Mouse (Mus musculus) stomach, embryonic 14.5 days (tissue): Measurements from ENCODE around the gene Tpcn2. TPM values are rescaled to one million over a fixed set of nuclear protein-coding genes. Genes with fewer than 3 reads are reported as not detected.

ENCODE experiments used
- ATAC-seq: fragments of 200-750 bp; cut with Nextera tagmentation; 2 replicates; pipeline ENCODE4 v1.8.0; 2017; ENCODE audit warnings: low read depth, moderate TSS enrichment; ENCODE audit not compliant: insufficient number of reproducible peaks, insufficient read depth, low FRiP score
- H3K27ac ChIP-seq: fragments of 300-500 bp; sonication (generic); 2 replicates; pipeline ENCODE4 v1.5.1; 2014; ENCODE audit warnings: mild to moderate bottlenecking, low read length, moderate library complexity, mixed read lengths
- H3K27me3 ChIP-seq: fragments of 300-500 bp; sonication (generic); 2 replicates; pipeline ENCODE4 v1.6.1; 2014; ENCODE audit warnings: low read length, control low read depth, mixed read lengths; ENCODE audit not compliant: control insufficient read depth, insufficient read depth
- H3K36me3 ChIP-seq: fragments of 300-500 bp; sonication (generic); 2 replicates; pipeline ENCODE4 v1.6.1; 2014; ENCODE audit warnings: mild to moderate bottlenecking, control low read depth, low read length, moderate library complexity, mixed read lengths; ENCODE audit not compliant: control insufficient read depth, insufficient read depth
- H3K4me1 ChIP-seq: fragments of 300-500 bp; sonication (generic); 2 replicates; pipeline ENCODE4 v1.6.1; 2014; ENCODE audit warnings: low read length, control low read depth, mixed read lengths; ENCODE audit not compliant: control insufficient read depth, insufficient read depth
- H3K4me2 ChIP-seq: fragments of 300-500 bp; sonication (generic); replicated peaks from 2 replicates; pipeline ENCODE4 v1.6.1; 2014; ENCODE audit warnings: low read depth, low read length, control low read depth
- H3K4me3 ChIP-seq: fragments of 300-500 bp; sonication (generic); 2 replicates; pipeline ENCODE4 v1.5.1; 2014; ENCODE audit warnings: low read depth, low read length, control low read depth
- H3K9ac ChIP-seq: fragments of 300-500 bp; sonication (generic); replicated peaks from 2 replicates; pipeline ENCODE4 v1.6.1; 2014; ENCODE audit warnings: low read depth, mild to moderate bottlenecking, control low read depth, low read length, moderate library complexity, mixed read lengths
- H3K9me3 ChIP-seq: fragments of 300-500 bp; sonication (generic); 2 replicates; pipeline ENCODE4 v1.6.1; 2016; ENCODE audit warnings: low read depth, low read length, control low read depth; ENCODE audit not compliant: control insufficient read depth
- WGBS: fragments of 180-500 bp; shearing (Covaris S2); extraction: QIAGEN DNeasy Blood & Tissue Kit; methylation state at CpG from one replicate; pipeline ENCODE4 v1.1.7; 2014; 5-methylcytosine and 5-hydroxymethylcytosine counted together
- polyA plus RNA-seq: library from polyadenylated mRNA; unstranded; fragments of >200 nt; fragmentation: Nextera tagmentation; extraction: Ambion mirVana; gene quantifications from 2 replicates; pipeline ENCODE4 v1.2.1, GENCODE M21; 2014

Gene Tpcn2
- polyA plus RNA-seq, 1 experiment from 2014 or later = 5.3 TPM

- H3K9me3 ChIP-seq = no peaks in the 10 kb centered on the region
- no peak for ATAC-seq
Measured at GRCm38 (mm10) chr7:145292726-145293125, 8.9 kb upstream of the Tpcn2 start.

DNA sequence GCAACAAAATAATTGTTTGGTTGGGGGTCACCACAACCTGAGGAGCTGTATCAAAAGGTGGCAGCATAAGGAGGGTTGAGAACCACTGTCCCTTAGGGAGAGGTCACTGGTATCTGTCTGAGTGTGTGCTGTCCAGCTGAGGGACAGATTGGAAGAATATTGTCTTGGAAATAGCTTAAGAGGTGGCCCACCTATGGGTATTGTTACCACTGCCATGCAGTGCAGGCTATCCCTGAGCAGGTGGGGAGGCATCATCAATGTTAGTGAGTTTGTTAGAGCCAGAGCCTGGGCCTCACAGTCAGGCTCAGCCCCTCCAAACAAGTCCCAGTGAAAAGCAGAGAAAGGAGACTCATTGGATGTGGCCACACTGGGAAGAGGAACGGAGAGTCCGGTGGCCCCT is 8.0 kb upstream of the Tpcn2 start:
- 90% methylated on average over 2 of the region's 2 CpGs for WGBS
- no peak for ATAC-seq
- no peaks in the 10 kb centered on the region for H3K4me1 ChIP-seq

More at GRCm38 (mm10) chr7:145292726-145293125, 8.9 kb upstream of the Tpcn2 start:
- Histone ChIP-seq H3K27ac (no peak overlapping the region), H3K4me3 (no peak overlapping the region), H3K9ac (no peak overlapping the region), H3K4me1 (no peaks in the 10 kb centered on the region), H3K36me3 (no peaks in the 10 kb centered on the region), H3K4me2 (no peak overlapping the region), H3K27me3 (no peaks in the 10 kb centered on the region)
- 55% methylated on average over 2 of the region's 2 CpGs for WGBS

GRCm38 (mm10) chr7:145289302-145289701 is 5.5 kb upstream of the Tpcn2 start:
- ATAC-seq = peak; percentile 39; the same call in 1 of the 2 replicates
- H3K9me3 ChIP-seq = no peaks in the 10 kb centered on the region
- no peak overlapping the region for H3K4me3 ChIP-seq
- H3K4me2 ChIP-seq = no peak overlapping the region
- no peaks in the 10 kb centered on the region for H3K4me1 ChIP-seq
- no peaks in the 10 kb centered on the region for H3K27me3 ChIP-seq
- no peak overlapping the region for H3K9ac ChIP-seq
- H3K36me3 ChIP-seq = no peaks in the 10 kb centered on the region
- H3K27ac ChIP-seq = no peak overlapping the region
- WGBS = 21% methylated on average over 5 of the region's 5 CpGs

More for the DNA sequence above, 8.0 kb upstream of the Tpcn2 start:
- H3K9me3 ChIP-seq = no peaks in the 10 kb centered on the region
- H3K4me3 ChIP-seq = no peak overlapping the region
- H3K36me3 ChIP-seq = no peaks in the 10 kb centered on the region
- H3K4me2 ChIP-seq = no peak overlapping the region
- H3K9ac ChIP-seq = no peak overlapping the region
- no peak overlapping the region for H3K27ac ChIP-seq
- no peaks in the 10 kb centered on the region for H3K27me3 ChIP-seq

DNA sequence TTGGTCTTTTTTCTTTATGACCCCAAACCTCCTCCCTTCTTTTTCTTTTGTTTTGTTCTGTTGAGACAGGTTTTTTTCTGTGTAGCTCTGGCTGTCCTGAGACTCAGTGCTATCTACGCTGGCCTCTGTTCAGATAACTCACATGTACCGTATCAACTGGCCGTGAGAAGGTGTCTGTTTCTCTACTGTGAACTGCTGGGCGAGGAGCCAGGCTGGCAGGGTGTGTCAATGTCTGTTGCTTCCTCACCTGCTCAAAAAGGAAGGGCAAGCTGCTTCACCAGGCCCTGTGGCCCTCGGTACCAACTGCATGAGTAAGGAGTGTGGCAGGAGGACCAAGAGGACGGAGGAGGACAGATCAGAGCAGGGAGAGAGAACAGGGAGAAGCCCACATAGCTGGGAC is 3.6 kb upstream of the Tpcn2 start:
- Histone ChIP-seq H3K27ac (no peak overlapping the region), H3K36me3 (no peaks in the 10 kb centered on the region), H3K4me3 (no peak overlapping the region), H3K9ac (no peak overlapping the region), H3K27me3 (no peaks in the 10 kb centered on the region), H3K9me3 (no peaks in the 10 kb centered on the region), H3K4me2 (no peak overlapping the region), H3K4me1 (0 out of 2 replicates have a peak, but pooled peaks cover 4% of the 10 kb centered on the region)
- no peak for ATAC-seq
- WGBS = 70% methylated on average over 6 of the region's 6 CpGs

DNA sequence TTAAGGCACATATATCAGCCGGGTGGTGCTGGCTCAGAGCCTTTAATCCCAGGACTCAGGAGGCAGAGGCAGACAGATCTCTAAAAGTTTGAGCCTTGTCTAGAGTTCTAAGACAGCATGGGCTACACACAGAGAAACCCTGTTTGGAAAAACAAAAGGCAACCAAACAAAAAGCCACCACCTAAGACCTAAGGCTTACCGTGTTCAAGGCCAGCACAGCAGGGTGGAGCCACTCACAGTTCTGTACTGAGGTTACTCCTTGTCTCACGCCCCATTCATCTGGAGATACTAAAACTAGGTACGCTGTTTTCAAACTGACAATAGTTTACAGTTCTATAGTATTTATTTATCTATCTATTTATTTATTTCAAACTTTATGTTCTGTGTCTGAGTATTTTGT is 1.7 kb upstream of the Tpcn2 start:
- H3K9me3 ChIP-seq = no peaks in the 10 kb centered on the region
- H3K27ac ChIP-seq = no peak overlapping the region
- 88% methylated on average over 4 of the region's 4 CpGs for WGBS
- H3K4me3 ChIP-seq = no peak overlapping the region
- H3K36me3 ChIP-seq = no peaks in the 10 kb centered on the region
- H3K27me3 ChIP-seq = no peaks in the 10 kb centered on the region
- no peak overlapping the region for H3K4me2 ChIP-seq
- no peak for ATAC-seq
- H3K9ac ChIP-seq = no peak overlapping the region
- 0 out of 2 replicates have a peak, but pooled peaks cover 6% of the 10 kb centered on the region for H3K4me1 ChIP-seq

DNA sequence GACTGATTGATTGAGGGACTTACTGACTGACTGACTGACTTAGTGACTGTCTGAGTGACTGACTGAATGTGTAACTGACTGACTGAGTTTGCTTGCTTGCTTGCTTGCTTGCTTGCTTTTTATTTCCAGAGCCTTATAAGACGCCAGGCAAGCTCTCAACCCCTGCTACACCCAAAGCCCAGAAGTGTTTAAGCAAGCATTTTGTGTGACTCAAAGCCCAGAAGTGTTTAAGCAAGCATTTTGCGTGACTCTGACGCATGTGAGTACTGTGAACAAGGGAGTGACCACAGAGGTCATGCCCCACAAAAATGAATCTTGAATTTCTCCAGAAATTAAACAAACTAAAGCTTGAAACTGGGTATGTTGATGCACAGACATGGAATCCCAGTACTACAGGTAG is 482 bp upstream of the Tpcn2 start:
- no peaks in the 10 kb centered on the region for H3K9me3 ChIP-seq
- H3K9ac ChIP-seq = no peak overlapping the region
- no peak overlapping the region for H3K27ac ChIP-seq
- H3K4me2 ChIP-seq = peak overlapping the region; percentile 82
- ATAC-seq = no peak
- WGBS = 32% methylated on average over 3 of the region's 3 CpGs
- H3K36me3 ChIP-seq = peaks cover 8% of the 10 kb centered on the region; the same call in 1 of the 2 replicates
- H3K4me1 ChIP-seq = 0 out of 2 replicates have a peak, but pooled peaks cover 6% of the 10 kb centered on the region
- H3K27me3 ChIP-seq = no peaks in the 10 kb centered on the region
- H3K4me3 ChIP-seq = peak overlapping the region; percentile 51; the same call in 1 of the 2 replicates

GRCm38 (mm10) chr7:145283041-145283440 is 770 bp downstream of the Tpcn2 start:
- WGBS = 54% methylated on average over 4 of the region's 4 CpGs
- Histone ChIP-seq H3K27me3 (no peaks in the 10 kb centered on the region), H3K4me2 (peak overlapping the region; percentile 82), H3K4me3 (peak overlapping the region; percentile 51), H3K9ac (peak overlapping the region; percentile 47), H3K9me3 (no peaks in the 10 kb centered on the region), H3K27ac (no peak overlapping the region), H3K4me1 (0 out of 2 replicates have a peak, but pooled peaks cover 6% of the 10 kb centered on the region), H3K36me3 (peaks cover 16% of the 10 kb centered on the region; the same call in 1 of the 2 replicates)
- no peak for ATAC-seq

DNA sequence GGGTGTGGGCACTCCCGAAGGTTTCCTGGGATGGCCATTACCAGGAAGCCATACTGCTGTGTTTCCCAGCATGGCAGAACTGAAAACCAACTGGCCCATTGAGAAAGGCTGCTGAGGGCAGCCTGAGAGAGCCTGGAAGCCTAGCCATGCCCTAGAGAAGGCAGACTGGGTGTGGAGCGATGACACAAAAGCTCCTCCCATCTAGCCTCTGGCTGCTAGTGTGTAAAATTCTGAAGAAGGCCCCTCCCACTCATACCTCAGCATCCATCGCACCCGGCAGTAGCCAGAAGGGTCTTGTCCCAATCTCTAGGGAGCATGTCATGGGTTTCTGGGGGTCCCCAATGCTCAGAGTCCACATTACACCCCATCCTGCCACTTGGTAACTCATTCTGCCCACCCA is 2.4 kb downstream of the Tpcn2 start:
- 0 out of 2 replicates have a peak, but pooled peaks cover 6% of the 10 kb centered on the region for H3K4me1 ChIP-seq
- peaks cover 22% of the 10 kb centered on the region for H3K36me3 ChIP-seq
- 80% methylated on average over 4 of the region's 4 CpGs for WGBS
- H3K9me3 ChIP-seq = no peaks in the 10 kb centered on the region
- no peak for ATAC-seq
- H3K27ac ChIP-seq = no peak overlapping the region
- no peak overlapping the region for H3K4me3 ChIP-seq
- H3K4me2 ChIP-seq = no peak overlapping the region
- H3K9ac ChIP-seq = no peak overlapping the region
- H3K27me3 ChIP-seq = no peaks in the 10 kb centered on the region

DNA sequence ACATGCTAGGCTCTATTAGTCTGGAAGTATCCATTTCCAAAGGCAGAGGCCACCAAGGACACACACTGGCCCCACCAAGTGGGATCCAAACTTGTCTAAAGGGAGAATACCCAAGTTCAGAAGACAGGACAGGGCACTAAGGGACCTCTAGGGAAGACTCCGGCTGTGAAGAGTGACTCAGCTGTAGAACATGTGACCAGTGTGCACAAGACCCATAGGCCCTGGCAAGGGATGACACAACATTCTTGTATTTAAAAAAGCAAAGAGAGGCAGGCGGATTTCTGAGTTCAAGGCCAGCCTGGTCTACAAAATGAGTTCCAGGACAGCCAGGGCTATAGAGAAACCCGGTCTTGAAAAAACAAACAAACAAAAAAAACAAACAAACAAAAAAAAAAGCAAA is 8.3 kb downstream of the Tpcn2 start:
- Histone ChIP-seq H3K27ac (no peak overlapping the region), H3K9me3 (no peaks in the 10 kb centered on the region), H3K36me3 (peaks cover 50% of the 10 kb centered on the region), H3K4me3 (no peak overlapping the region), H3K9ac (no peak overlapping the region), H3K27me3 (no peaks in the 10 kb centered on the region), H3K4me2 (no peak overlapping the region), H3K4me1 (no peaks in the 10 kb centered on the region)
- ATAC-seq = no peak
- 79% methylated on average over 3 of the region's 3 CpGs for WGBS
